Mouse (Mus musculus): ENCODE measurements around the gene Kif17.
A peak's percentile ranks its signal among the peaks of the same experiment; 100 is the strongest.

Gene Kif17

DNA sequence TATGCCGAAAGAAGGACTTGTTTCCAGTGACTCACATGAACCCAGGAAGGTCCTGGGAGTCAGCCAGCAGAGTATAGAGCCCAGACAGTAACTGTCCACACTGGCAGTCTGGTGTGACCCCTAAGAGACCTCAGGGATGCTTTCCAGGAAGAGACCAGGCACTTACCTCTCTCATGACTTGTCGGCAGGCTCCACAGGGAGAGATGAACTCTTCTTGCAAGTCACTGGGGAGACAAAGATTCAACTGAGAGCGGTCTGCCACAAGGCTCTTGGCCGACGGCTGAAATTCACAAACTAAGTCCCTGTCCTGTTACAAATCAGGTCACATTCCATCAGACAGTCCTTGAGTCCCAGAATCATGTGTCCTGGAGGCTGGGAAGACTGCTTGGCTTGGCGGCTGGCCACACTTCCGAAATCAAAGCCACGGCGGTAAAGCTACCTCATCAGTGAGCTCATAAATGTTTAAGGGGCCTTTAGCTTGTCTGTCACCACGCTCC, 93.2 kb downstream of the Kif17 start:
- no peak for DNase-seq

- no peak for DNase-seq
Measured at GRCm38 (mm10) chr4:138344891-138345545, 94.8 kb downstream of the Kif17 start.

GRCm38 (mm10) chr4:138347280-138347679, 97.0 kb downstream of the Kif17 start:
- no peak for DNase-seq

GRCm38 (mm10) chr4:138348716-138349115, 98.5 kb downstream of the Kif17 start:
- peak; percentile 39 for DNase-seq
